Mouse (Mus musculus) hindbrain, embryonic 16.5 days (tissue): Measurements from ENCODE around the gene Parp14. TPM values are rescaled to one million over a fixed set of nuclear protein-coding genes. Genes with fewer than 3 reads are reported as not detected.
A peak's percentile ranks its signal among the peaks of the same experiment; 100 is the strongest.

Experiments
- ATAC-seq: fragments of 200-750 bp; cut with Nextera tagmentation; 2 replicates; pipeline ENCODE4 v1.8.0; 2017; ENCODE audit warnings: moderate TSS enrichment, moderate library complexity
- H3K27ac ChIP-seq: fragments of 300-500 bp; sonication (generic); 2 replicates; pipeline ENCODE4 v1.5.1; 2014; ENCODE audit warnings: low read depth, mild to moderate bottlenecking, control low read depth, low read length, moderate library complexity
- H3K27me3 ChIP-seq: fragments of 300-500 bp; sonication (generic); replicated peaks from 2 replicates; pipeline ENCODE4 v1.6.1; 2014; ENCODE audit warnings: low read length; ENCODE audit not compliant: control insufficient read depth, insufficient read depth
- H3K36me3 ChIP-seq: fragments of 300-500 bp; sonication (generic); 2 replicates; pipeline ENCODE4 v1.6.1; 2014; ENCODE audit warnings: mild to moderate bottlenecking, low read length, moderate library complexity, mixed read lengths; ENCODE audit not compliant: control insufficient read depth, insufficient read depth
- H3K4me1 ChIP-seq: fragments of 300-500 bp; sonication (generic); 2 replicates; pipeline ENCODE4 v1.6.1; 2014; ENCODE audit warnings: low read depth, low read length; ENCODE audit not compliant: control insufficient read depth, insufficient read depth
- H3K4me2 ChIP-seq: fragments of 300-500 bp; sonication (generic); 2 replicates; pipeline ENCODE4 v1.6.1; 2014; ENCODE audit warnings: mild to moderate bottlenecking, low read length, control low read depth, moderate library complexity
- H3K4me3 ChIP-seq: fragments of 300-500 bp; sonication (generic); 2 replicates; pipeline ENCODE4 v1.5.1; 2014; ENCODE audit warnings: mild to moderate bottlenecking, low read length, control low read depth, moderate library complexity
- H3K9ac ChIP-seq: fragments of 300-500 bp; sonication (generic); 2 replicates; pipeline ENCODE4 v1.6.1; 2014; ENCODE audit warnings: low read depth, mild to moderate bottlenecking, control low read depth, low read length, moderate library complexity
- H3K9me3 ChIP-seq: fragments of 300-500 bp; sonication (generic); 2 replicates; pipeline ENCODE4 v1.6.1; 2014; ENCODE audit warnings: mild to moderate bottlenecking, low read length, moderate library complexity; ENCODE audit not compliant: control insufficient read depth
- WGBS: fragments of 180-500 bp; shearing (Covaris S2); extraction: QIAGEN DNeasy Blood & Tissue Kit; methylation state at CpG from one replicate; pipeline ENCODE4 v1.1.7; 2014; 5-methylcytosine and 5-hydroxymethylcytosine counted together
- polyA plus RNA-seq: library from polyadenylated mRNA; unstranded; fragments of >200 nt; fragmentation: Nextera tagmentation; extraction: Ambion mirVana; gene quantifications from 2 replicates; pipeline ENCODE4 v1.2.1, GENCODE M21; 2015

Parp14 gene
- polyA plus RNA-seq, 1 experiment from 2014 or later, result 0.53 TPM

DNA sequence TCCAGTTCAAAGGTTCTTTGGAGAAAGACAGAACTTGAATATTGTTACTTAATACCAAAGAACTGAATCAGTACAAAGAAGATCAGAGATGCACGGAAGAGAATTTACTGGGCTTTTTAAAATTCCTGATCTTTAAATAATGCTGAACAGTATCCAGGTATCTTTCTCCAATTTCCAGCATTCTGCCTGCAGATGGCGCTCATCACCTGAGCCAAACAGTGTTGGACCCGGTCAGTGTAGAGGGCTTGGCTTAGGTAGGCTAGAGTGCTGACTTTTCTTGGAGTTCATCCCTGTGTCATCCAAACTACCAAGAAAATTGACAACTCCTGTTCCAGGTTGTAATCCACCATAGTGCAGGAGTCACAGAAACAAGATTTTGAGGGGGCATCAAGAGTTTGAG, 3.1 kb upstream of the Parp14 start:
- H3K4me3 ChIP-seq, result no peak overlapping the region
- H3K27ac ChIP-seq, result no peak overlapping the region
- WGBS, result 38% methylated on average over 3 of the region's 3 CpGs
- H3K9ac ChIP-seq, result no peak overlapping the region
- H3K9me3 ChIP-seq, result no peaks in the 10 kb centered on the region
- H3K27me3 ChIP-seq, result peaks cover 7% of the 10 kb centered on the region
- H3K36me3 ChIP-seq, result no peaks in the 10 kb centered on the region
- H3K4me2 ChIP-seq, result no peak overlapping the region
- peaks cover 3% of the 10 kb centered on the region for H3K4me1 ChIP-seq
- no peak for ATAC-seq

DNA sequence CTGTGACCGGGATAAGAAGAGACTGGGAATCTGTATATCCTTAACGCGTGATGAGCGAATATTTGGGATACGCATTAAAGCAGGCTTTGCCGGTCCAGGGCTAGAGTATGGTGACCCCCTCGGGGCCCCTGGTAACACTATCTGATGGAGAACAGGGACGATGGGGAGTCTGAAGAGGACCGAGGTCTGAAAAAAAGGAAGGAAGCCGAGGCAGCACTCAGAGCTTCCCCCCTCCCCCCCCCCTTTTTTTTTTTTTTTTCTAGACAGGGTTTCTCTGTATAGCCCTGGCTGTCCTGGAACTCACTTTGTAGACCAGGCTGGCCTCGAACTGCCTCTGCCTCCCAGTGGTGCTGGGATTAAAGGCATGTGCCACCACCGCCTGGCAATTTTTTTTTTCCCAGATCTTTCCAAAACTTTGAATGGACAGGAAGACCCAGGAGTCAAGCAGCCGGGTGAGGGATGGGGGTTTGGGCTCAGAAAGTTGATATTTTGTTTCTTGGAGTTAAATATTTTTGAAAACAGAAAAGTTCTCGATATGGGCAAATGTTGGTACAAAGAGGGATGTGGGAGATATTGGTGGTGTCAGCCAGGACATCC, 1.2 kb upstream of the Parp14 start:
- H3K9me3 ChIP-seq, result no peaks in the 10 kb centered on the region
- H3K36me3 ChIP-seq, result no peaks in the 10 kb centered on the region
- no peak for ATAC-seq
- no peak overlapping the region for H3K4me3 ChIP-seq
- peaks cover 3% of the 10 kb centered on the region for H3K4me1 ChIP-seq
- no peak overlapping the region for H3K27ac ChIP-seq
- WGBS, result 43% methylated on average over 14 of the region's 14 CpGs
- H3K4me2 ChIP-seq, result no peak overlapping the region
- H3K9ac ChIP-seq, result no peak overlapping the region
- H3K27me3 ChIP-seq, result peaks cover 7% of the 10 kb centered on the region

DNA sequence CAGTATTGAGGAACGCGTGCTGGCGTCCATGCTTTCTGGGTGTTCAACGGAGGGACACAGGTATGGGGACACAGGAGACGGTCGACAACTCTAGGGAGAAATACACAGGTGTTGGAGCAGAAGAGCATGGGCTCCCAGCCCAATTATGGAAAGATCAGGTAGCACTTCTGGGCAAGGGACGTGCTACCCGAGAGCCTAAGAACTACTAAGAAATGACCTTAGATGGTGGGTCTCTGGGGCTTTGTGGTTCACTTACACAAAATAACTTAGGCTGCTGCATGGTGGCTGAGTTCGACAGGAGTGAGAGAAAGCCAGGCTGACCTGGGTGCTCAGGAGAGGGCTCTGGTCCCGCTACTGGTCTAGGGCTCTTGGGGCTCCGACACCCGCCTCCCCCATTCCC, 554 bp upstream of the Parp14 start:
- Histone ChIP-seq H3K27ac (no peak overlapping the region), H3K4me1 (peaks cover 3% of the 10 kb centered on the region), H3K36me3 (no peaks in the 10 kb centered on the region), H3K4me3 (peak overlapping the region; percentile 60; the same call in 1 of the 2 replicates), H3K27me3 (peaks cover 7% of the 10 kb centered on the region), H3K9ac (no peak overlapping the region), H3K9me3 (no peaks in the 10 kb centered on the region), H3K4me2 (peak overlapping the region; percentile 99)
- WGBS, result 26% methylated on average over 12 of the region's 12 CpGs
- no peak for ATAC-seq

DNA sequence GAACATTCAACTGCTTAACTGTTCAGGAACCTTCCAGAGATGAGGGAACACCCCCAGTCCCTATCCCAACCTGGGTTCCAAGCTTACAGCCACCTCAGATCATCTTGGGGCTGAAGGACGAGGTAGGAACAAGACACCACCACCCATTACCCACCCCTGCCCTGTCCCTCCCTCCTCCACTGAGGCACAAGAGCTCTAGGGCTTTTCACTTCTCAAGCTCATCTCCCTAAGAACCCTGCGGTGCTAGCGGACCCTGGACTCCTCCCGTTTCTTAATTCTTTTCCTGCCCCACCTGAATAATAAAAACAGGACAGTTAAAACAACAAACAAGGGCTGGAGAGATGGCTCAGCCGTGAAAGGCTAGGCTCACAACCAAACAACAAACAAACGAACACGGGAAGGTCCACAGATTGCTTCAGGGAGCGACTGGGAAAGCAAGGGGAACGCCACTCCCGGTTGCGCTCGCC, 730 bp downstream of the Parp14 start:
- no peak overlapping the region for H3K27ac ChIP-seq
- 1% methylated on average over 12 of the region's 12 CpGs for WGBS
- peaks cover 7% of the 10 kb centered on the region for H3K27me3 ChIP-seq
- H3K4me1 ChIP-seq, result peaks cover 3% of the 10 kb centered on the region
- no peaks in the 10 kb centered on the region for H3K36me3 ChIP-seq
- ATAC-seq, result no peak
- H3K9me3 ChIP-seq, result no peaks in the 10 kb centered on the region
- H3K4me2 ChIP-seq, result peak overlapping the region; percentile 99
- H3K4me3 ChIP-seq, result peak overlapping the region; percentile 60
- H3K9ac ChIP-seq, result peak overlapping the region; percentile 71

DNA sequence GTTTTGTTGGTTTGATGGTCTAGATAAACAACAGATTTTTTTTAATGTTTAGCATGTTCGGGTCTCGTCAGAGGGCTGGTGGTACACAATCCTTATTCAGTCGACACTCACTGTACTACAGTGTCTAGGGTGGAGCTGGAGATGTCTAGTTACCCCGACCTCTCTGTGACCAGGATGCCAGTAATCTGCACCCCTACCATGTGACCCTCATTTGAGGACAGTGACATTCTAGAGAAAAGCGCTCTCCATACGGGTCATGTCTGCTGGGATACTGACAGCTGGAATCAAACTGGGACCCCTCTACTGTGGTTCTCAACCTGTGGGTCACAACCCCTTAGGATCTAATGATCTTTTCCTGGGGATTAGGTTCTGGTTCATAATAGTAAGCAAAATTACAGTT, 1.7 kb downstream of the Parp14 start:
- Histone ChIP-seq H3K4me3 (no peak overlapping the region), H3K9ac (no peak overlapping the region), H3K27me3 (peaks cover 7% of the 10 kb centered on the region), H3K4me1 (peaks cover 3% of the 10 kb centered on the region), H3K9me3 (no peaks in the 10 kb centered on the region), H3K4me2 (no peak overlapping the region; the same call in 1 of the 2 replicates), H3K27ac (no peak overlapping the region), H3K36me3 (no peaks in the 10 kb centered on the region)
- WGBS, result 71% methylated on average over 6 of the region's 6 CpGs
- no peak for ATAC-seq

DNA sequence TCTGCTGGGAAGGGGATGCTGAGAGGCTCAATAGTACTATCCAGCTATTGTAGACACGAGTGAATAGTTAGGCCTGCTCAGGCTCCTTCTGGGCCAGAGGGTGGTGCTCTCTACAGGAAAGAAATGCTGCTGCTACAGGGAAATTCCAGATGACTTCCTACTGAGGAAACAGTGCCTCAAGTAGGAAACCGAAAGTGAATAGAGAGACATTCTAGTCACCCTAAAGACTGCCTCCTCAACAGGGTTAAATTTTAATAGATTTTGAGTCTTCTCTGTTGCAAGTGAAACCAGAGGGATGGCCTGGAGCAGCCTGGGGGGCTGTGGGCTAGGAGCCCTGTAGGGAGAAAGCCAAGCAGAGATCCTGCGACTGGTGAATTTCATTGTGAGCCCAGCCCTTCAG, 2.2 kb downstream of the Parp14 start:
- Histone ChIP-seq H3K4me1 (peaks cover 3% of the 10 kb centered on the region), H3K4me3 (no peak overlapping the region), H3K9me3 (no peaks in the 10 kb centered on the region), H3K4me2 (no peak overlapping the region; the same call in 1 of the 2 replicates), H3K27me3 (peaks cover 7% of the 10 kb centered on the region), H3K27ac (no peak overlapping the region), H3K36me3 (no peaks in the 10 kb centered on the region), H3K9ac (no peak overlapping the region)
- ATAC-seq, result no peak
- WGBS, result 26% methylated on average over 3 of the region's 3 CpGs

DNA sequence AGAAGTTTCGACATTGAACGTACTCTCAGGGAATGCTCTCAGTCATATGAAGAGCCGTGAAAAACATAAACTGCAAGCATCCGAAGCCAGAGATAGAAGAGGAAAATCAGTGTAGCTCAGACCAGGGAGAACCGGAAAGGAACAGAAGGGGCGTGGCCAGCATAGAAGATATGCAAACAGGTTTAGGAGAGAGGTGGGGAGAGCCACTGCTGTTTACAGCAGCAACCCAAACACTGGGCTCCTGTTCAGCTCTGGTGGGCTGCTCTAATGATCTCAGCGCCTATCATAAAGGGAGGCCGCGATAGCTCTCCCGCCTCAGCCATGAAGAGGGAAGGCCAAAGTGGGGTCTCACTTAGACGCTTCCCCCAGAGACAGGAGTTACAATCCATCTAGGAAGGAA, 3.6 kb downstream of the Parp14 start:
- no peaks in the 10 kb centered on the region for H3K36me3 ChIP-seq
- H3K27me3 ChIP-seq, result peaks cover 7% of the 10 kb centered on the region
- WGBS, result 77% methylated on average over 11 of the region's 11 CpGs
- no peaks in the 10 kb centered on the region for H3K9me3 ChIP-seq
- no peak for ATAC-seq
- no peak overlapping the region for H3K4me3 ChIP-seq
- H3K9ac ChIP-seq, result no peak overlapping the region
- H3K4me2 ChIP-seq, result no peak overlapping the region
- no peak overlapping the region for H3K27ac ChIP-seq
- H3K4me1 ChIP-seq, result peaks cover 3% of the 10 kb centered on the region

DNA sequence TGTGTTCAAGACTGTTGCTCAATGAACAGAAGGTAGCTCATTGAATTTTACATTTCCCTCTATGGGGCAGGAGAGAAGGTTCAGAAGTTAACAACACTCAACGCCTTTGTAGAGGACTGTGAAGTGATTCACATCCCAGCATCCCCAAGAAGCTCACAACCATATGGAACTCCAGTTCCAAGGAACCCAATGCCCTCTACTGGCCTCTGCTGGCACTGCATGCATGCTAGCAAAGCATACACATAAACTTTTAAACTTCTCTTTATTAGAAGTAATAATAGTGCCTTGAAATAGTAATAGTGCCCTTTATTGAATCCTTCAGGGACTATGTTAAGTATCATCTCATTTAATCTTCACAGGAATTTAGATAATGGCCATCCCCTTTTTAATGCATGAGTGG, 9.3 kb downstream of the Parp14 start:
- H3K27ac ChIP-seq, result no peak overlapping the region
- 100% methylated on average over 1 of the region's 1 CpGs for WGBS
- no peak for ATAC-seq
- H3K27me3 ChIP-seq, result no peaks in the 10 kb centered on the region
- no peaks in the 10 kb centered on the region for H3K9me3 ChIP-seq
- H3K4me3 ChIP-seq, result no peak overlapping the region
- H3K9ac ChIP-seq, result no peak overlapping the region
- no peak overlapping the region for H3K4me2 ChIP-seq
- H3K4me1 ChIP-seq, result no peaks in the 10 kb centered on the region
- H3K36me3 ChIP-seq, result no peaks in the 10 kb centered on the region

DNA sequence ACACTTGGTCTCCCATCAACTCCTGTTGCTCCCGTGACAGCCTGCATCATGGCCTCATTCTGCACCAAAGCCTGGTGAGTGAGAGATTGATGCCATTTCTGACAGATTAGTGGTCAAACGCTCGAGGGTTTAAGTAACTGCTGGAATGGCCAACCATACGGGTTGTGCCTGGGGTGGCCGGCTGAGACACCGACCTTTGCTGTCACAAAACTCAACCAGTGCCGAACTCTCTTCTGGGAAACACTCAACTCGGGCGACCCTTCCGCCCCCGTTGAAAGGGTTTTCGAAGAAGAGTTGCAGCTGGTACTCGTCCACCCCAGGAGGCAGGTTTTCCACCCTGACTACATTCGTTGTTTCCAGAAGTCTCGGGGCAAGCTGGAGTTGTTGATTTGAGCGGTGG, 11.1 kb downstream of the Parp14 start:
- Histone ChIP-seq H3K27me3 (no peaks in the 10 kb centered on the region), H3K4me2 (no peak overlapping the region), H3K9me3 (no peaks in the 10 kb centered on the region), H3K27ac (no peak overlapping the region), H3K4me1 (no peaks in the 10 kb centered on the region), H3K4me3 (no peak overlapping the region), H3K9ac (no peak overlapping the region), H3K36me3 (no peaks in the 10 kb centered on the region)
- ATAC-seq, result no peak
- 86% methylated on average over 16 of the region's 16 CpGs for WGBS
